Mouse (Mus musculus) gastrocnemius, postnatal 10 days (tissue): Measurements from ENCODE around the gene Nipbl. TPM values are rescaled to one million over a fixed set of nuclear protein-coding genes. Genes with fewer than 3 reads are reported as not detected.
"Not testable (repeated sequence)": the region's sequence is repeated elsewhere in the genome, so short reads cannot be mapped to it uniquely, and the experiment has no call there.

Source experiments
- DNase-seq: peaks from one replicate; pipeline ENCODE4 v3.0.0; 2021; ENCODE audit warnings: mixed read lengths
- total RNA-seq, 2 experiments: library from RNA; stranded (reverse); gene quantifications; 2 replicates each; pipeline ENCODE4 v1.2.3; 2021

The Nipbl gene
- total RNA-seq, 2 experiments from 2014 or later, result 27.1 to 32.0 TPM

DNA sequence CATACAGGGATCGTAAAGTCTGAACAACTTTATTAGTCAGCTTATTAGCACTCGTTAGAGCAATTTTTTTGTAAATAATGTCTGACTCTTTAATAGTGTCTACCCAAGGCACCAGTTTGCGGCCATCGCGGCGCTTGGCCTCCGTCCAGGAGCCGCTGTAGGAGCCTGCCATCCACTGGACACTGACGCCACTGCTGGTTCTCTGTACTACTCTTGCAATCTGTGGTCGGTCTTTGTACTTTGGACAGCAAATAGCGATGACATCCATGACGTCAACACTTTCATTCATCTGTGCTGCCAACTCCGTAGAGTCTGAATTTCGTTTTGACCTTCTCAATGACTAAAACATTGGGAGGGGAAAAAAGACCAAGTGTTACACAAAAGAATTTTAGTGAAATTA is 153.0 kb downstream of the Nipbl start:
- peak; percentile 22 for DNase-seq

GRCm38 (mm10) chr15:8282155-8282554 is 162.1 kb downstream of the Nipbl start:
- no peak for DNase-seq

DNA sequence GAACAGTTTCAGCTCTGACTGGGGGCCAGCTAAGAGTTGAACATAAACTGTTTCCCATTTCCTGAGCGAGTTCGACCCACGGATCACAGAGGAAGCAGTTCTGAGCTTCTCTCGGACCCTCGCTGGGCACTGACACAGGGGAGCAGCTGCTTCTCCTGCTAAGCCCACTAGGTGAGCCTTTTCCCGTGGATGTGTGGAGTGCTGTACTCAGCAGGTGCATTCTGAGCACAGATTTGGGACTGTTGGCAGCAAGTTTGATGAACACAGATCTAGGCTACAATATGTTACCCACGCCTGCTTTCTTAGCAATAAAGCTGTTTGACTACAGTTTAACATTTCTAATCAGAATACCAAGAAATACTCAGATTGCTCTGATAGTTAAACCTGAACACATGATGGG is 162.6 kb downstream of the Nipbl start:
- DNase-seq, result no peak

DNA sequence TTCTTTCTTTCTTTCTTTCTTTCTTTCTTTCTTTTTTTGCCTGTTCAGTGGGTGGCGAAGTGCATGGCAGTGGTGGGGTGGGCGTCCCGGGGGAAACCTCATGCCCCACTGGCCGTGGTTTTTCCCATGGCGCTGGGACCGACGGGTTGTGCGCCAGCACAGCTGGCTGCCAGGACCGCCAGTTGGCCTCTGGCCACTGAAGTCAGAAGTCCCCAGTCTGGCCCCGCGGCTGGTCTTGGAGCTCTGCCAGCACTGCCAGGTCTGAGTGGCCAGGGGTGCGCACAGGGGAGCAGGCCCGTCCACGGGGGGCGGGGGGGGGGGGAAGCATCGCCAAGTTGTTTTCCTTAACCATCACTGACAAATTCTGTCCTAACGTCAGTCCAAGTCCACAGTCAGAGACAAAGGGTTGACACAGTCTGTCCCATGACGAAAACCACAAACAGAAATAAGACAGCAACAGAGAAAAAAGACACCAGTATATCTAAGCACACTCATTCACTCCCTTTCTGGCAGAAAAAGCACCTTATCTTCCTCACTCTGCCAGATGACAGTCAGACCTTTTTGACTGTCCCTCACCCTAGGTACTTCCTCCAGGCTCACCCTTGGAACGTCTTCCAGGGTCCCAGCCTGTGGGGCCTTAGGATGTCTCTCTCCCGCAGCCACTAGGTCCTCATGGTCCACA is 164.2 kb downstream of the Nipbl start:
- peak; percentile 74 for DNase-seq

DNA sequence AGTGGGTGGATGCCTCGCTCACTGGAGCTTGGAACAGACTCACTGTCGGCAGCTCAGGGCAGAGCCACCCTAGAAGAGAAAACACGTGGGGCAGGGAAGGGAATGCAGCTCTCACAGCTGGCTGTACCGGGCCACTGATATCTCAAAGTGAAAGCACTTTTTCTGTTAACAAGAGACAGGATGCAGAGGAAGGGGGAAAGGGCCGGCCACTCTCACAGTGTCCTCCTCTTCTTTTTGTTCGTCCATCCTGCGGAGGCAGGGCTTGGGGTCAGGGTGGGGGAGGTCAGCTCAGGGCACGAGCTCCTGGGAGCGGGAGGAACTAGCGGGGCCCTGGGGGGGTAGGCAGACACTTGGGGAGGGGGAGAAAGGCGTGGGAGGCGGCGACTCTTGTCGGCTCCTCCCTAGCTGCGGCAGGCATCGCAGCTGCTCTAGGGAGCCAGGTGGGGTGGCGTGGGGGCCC is 164.9 kb downstream of the Nipbl start:
- peak; percentile 34 for DNase-seq

GRCm38 (mm10) chr15:8277916-8278315 is 166.3 kb downstream of the Nipbl start:
- DNase-seq, result not testable (repeated sequence)

GRCm38 (mm10) chr15:8271952-8272351 is 172.3 kb downstream of the Nipbl start:
- no peak for DNase-seq

GRCm38 (mm10) chr15:8268231-8268630 is 176.0 kb downstream of the Nipbl start:
- no peak for DNase-seq

GRCm38 (mm10) chr15:8267211-8267610 is 177.1 kb downstream of the Nipbl start:
- no peak for DNase-seq

DNA sequence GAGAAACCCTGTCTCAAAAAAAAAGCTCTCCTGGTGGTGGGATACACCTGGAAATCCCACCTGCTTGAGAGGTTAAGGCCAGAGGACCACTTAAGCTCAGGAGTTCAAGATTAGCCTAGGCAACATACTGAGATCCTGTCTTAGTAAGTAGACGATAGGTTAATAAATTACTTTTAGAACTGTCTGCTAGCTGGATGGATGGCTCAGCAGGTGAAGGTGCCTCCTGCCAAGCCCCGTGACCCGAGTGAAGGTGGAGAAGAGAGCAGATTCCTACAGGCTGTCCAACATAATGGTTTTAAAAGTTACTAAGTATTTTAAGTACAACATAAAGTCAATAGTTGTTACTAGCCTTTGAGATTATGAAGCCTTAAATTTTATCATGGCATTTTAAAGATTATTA is 178.3 kb downstream of the Nipbl start:
- DNase-seq, result no peak

Other genes starting within 250 kb of the Nipbl start
- gene Gm2310, start 75.5 kb upstream of the Nipbl start, total RNA-seq, result not detected